Comparison of ENCODE assay signal across 8 mouse cellular contexts in the genomic region with DNA sequence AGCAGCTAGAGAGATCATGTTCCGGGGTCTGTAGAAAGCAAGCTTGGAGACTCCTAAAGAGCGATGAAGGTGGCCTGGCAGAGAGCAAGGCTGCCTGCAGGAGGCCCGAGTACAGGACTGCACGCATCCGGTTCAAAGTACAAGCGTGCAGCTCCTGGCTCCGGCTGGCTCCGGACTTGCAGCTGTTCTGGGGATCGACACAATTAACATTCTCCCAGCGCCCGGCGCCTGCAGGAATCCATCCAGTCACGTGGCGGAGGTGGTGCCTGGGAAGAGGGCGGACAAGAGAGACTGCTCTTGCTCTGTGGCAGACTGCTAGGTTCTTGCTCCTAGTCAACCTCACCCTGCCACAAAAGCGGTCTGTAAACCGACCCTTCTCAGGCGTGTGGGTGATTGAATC.
DNase-seq lines count a peak whose midpoint lies in the region; ATAC-seq and TF ChIP-seq lines count a peak whose summit lies in the region.

No protein-coding gene starts in this region.

- no peaks in the 10 kb centered on the region for H3K79me2 ChIP-seq in heart, adult 2 months (replicated peaks; ENCODE audit: control insufficient read depth, insufficient read depth, low read length)

- peak; percentile 81 for ATAC-seq in embryonic facial prominence, embryonic 12.5 days (ENCODE audit: insufficient number of reproducible peaks, insufficient read depth, low FRiP score, low TSS enrichment)
- ATAC-seq in midbrain, embryonic 12.5 days (ENCODE audit: low FRiP score, low read depth): peak; percentile 92
- ATAC-seq in megakaryocyte-erythroid progenitor cell, adult 5-6 weeks (replicated peaks; ENCODE audit: low FRiP score, low TSS enrichment, poor library complexity, severe bottlenecking): no peak

- H3K4me3 ChIP-seq in embryonic facial prominence, embryonic 12.5 days: no peak overlapping the region
- H3K4me3 ChIP-seq in heart, adult 2 months: 0 out of 2 replicates have a peak overlapping the region, but pooled peaks have one; percentile 5
- H3K4me3 ChIP-seq in kidney, adult 2 months (ENCODE audit: insufficient read depth, low read depth, low read length): no peak overlapping the region
- H3K4me3 ChIP-seq in midbrain, embryonic 12.5 days: 0 out of 2 replicates have a peak overlapping the region, but pooled peaks have one; percentile 15

- peak; percentile 47 for TF ChIP-seq CTCF in heart, adult 2 months (IDR thresholded peaks at IDR 0.05)
- TF ChIP-seq CTCF in kidney, adult 2 months (conservative IDR thresholded peaks at IDR 0.05; ENCODE audit: insufficient read depth, insufficient read length, low read depth, low read length): no peak; the same call in 1 of the 2 replicates

- H3K9ac ChIP-seq in embryonic facial prominence, embryonic 12.5 days: 0 out of 2 replicates have a peak overlapping the region, but pooled peaks have one; percentile 28
- no peak overlapping the region for H3K9ac ChIP-seq in heart, adult 2 months (ENCODE audit: low read depth, low read length)
- H3K9ac ChIP-seq in midbrain, embryonic 12.5 days (replicated peaks): peak overlapping the region; percentile 35

- no peaks in the 10 kb centered on the region for H3K27me3 ChIP-seq in embryonic facial prominence, embryonic 12.5 days
- no peaks in the 10 kb centered on the region for H3K27me3 ChIP-seq in heart, adult 2 months (ENCODE audit: control insufficient read depth, insufficient read depth, low read length)
- no peaks in the 10 kb centered on the region for H3K27me3 ChIP-seq in kidney, adult 2 months (replicated peaks; ENCODE audit: control insufficient read depth, insufficient read depth, low read length)
- H3K27me3 ChIP-seq in midbrain, embryonic 12.5 days: peaks cover 22% of the 10 kb centered on the region

- H3K4me1 ChIP-seq in embryonic facial prominence, embryonic 12.5 days: peaks cover 30% of the 10 kb centered on the region
- peaks cover 3% of the 10 kb centered on the region for H3K4me1 ChIP-seq in heart, adult 2 months (ENCODE audit: control insufficient read depth, insufficient read depth, low read length)
- peaks cover 12% of the 10 kb centered on the region; the same call in 1 of the 2 replicates for H3K4me1 ChIP-seq in kidney, adult 2 months (ENCODE audit: control insufficient read depth, insufficient read depth, low read length)
- H3K4me1 ChIP-seq in midbrain, embryonic 12.5 days: peaks cover 26% of the 10 kb centered on the region

- H3K36me3 ChIP-seq in embryonic facial prominence, embryonic 12.5 days: no peaks in the 10 kb centered on the region
- H3K36me3 ChIP-seq in heart, adult 2 months (ENCODE audit: control insufficient read depth, insufficient read depth, low read length): no peaks in the 10 kb centered on the region
- no peaks in the 10 kb centered on the region for H3K36me3 ChIP-seq in kidney, adult 2 months (ENCODE audit: control insufficient read depth, insufficient read depth, low read length)
- no peaks in the 10 kb centered on the region for H3K36me3 ChIP-seq in midbrain, embryonic 12.5 days

- WGBS in embryonic facial prominence, embryonic 12.5 days: under 1% methylated on average over 18 of the region's 18 CpGs
- 4% methylated on average over 18 of the region's 18 CpGs for WGBS in heart, adult 2 months
- WGBS in kidney, adult 2 months: 2% methylated on average over 18 of the region's 18 CpGs
- 2% methylated on average over 18 of the region's 18 CpGs for WGBS in midbrain, embryonic 12.5 days

- intact Hi-C loops in heart, adult 2 months (cut with DNase I): no loop called here
- intact Hi-C loops in left cerebral cortex, postnatal 36 days (cut with DNase I): loop anchor here (5.0 kb wide), 1 partner anchor 83 kb away; no protein-coding TSS in a partner anchor

- DNase-seq in adrenal gland, postnatal 25 days: peak; percentile 76
- DNase-seq in heart, adult 2 months: peak; percentile 81 to 88
- peak; percentile 97 for DNase-seq in kidney, adult 2 months
- peak; percentile 83 to 86 for DNase-seq in left cerebral cortex, postnatal 36 days (ENCODE audit: low spot score in 2 of 2)
- peak; percentile 26 to 70 for DNase-seq in spleen, postnatal 4 days (ENCODE audit: low spot score in 2 of 2)

- H3K27ac ChIP-seq in embryonic facial prominence, embryonic 12.5 days: peak overlapping the region; percentile 84
- peak overlapping the region; percentile 54; the same call in 1 of the 2 replicates for H3K27ac ChIP-seq in heart, adult 2 months
- H3K27ac ChIP-seq in kidney, adult 2 months (ENCODE audit: insufficient read depth, low read depth, low read length): peak overlapping the region; percentile 51
- H3K27ac ChIP-seq in midbrain, embryonic 12.5 days (replicated peaks): peak overlapping the region; percentile 78

- H3K4me2 ChIP-seq in embryonic facial prominence, embryonic 12.5 days (replicated peaks): peak overlapping the region; percentile 28
- H3K4me2 ChIP-seq in midbrain, embryonic 12.5 days (replicated peaks): peak overlapping the region; percentile 44

- TF ChIP-seq EP300 in heart, adult 2 months (IDR thresholded peaks at IDR 0.05; ENCODE audit: insufficient read depth, low read depth, low read length): 0 out of 2 replicates have a peak, but pooled peaks have one; percentile 34

- TF ChIP-seq POLR2A in heart, adult 2 months (IDR thresholded peaks at IDR 0.05; ENCODE audit: insufficient read depth, low read depth, low read length): no peak
- TF ChIP-seq POLR2A in kidney, adult 2 months (IDR thresholded peaks at IDR 0.05; ENCODE audit: low read depth, low read length): no peak

- H3K9me3 ChIP-seq in embryonic facial prominence, embryonic 12.5 days: no peaks in the 10 kb centered on the region
- H3K9me3 ChIP-seq in midbrain, embryonic 12.5 days: no peaks in the 10 kb centered on the region

Comparison
In these comparisons a context has a peak if more than half of its experiments do, and no peak if none do; other contexts are left out.
1. H3K4me3 ChIP-seq: peak in heart, adult 2 months (single experiment) and midbrain, embryonic 12.5 days (single experiment); none in embryonic facial prominence, embryonic 12.5 days (single experiment) and kidney, adult 2 months (single experiment).
2. Peak in every context shown above with its lines, with median percentiles within 50 percentile points of each other: DNase-seq and H3K27ac ChIP-seq.